Mouse (Mus musculus): Measurements from ENCODE around the gene Gm45618.
"Not testable (repeated sequence)": the region's sequence is repeated elsewhere in the genome, so short reads cannot be mapped to it uniquely, and the experiment has no call there.

The Gm45618 gene

GRCm38 (mm10) chr7:142120629-142121028 is at the start of gene Gm45618:
TSS of gene Gm45618 (minus strand) at chr7:142120729.
- in situ Hi-C loops (cut with MboI, MseI): not testable (repeated sequence)

DNA sequence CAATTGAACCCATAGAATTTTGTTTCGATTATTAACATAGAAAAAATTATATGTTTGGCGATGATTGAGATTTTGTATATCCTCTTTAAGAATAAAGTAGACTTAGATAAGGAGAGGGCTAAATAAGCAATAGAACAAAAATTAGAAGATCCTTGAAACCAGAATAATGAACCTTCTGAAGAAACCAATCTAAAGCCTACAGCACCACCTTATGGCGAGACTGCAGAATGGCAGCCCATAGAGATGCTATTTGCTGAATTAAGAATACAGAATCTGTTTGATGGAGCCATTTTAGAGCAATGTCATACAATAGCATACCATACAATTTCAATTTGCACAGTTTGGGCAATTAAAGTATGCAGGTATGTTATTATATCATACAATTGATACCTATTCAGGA is 49.3 kb upstream of the Gm45618 start:
- in situ Hi-C loops (cut with MboI, MseI): loop anchor here (10.0 kb wide), 1 partner anchor 295 kb away; no protein-coding TSS in a partner anchor

GRCm38 (mm10) chr7:142165639-142166038 is 45.1 kb upstream of the Gm45618 start, which contains the start of gene Gm4553:
TSS of gene Gm4553 (minus strand) at chr7:142165739.
- in situ Hi-C loops (cut with MboI, MseI): loop anchor here (10.0 kb wide), 1 partner anchor 291 kb away; no protein-coding TSS in a partner anchor

- in situ Hi-C loops (cut with MboI, MseI): no loop called here
Observed at GRCm38 (mm10) chr7:142159366-142159765, 38.8 kb upstream of the Gm45618 start.

DNA sequence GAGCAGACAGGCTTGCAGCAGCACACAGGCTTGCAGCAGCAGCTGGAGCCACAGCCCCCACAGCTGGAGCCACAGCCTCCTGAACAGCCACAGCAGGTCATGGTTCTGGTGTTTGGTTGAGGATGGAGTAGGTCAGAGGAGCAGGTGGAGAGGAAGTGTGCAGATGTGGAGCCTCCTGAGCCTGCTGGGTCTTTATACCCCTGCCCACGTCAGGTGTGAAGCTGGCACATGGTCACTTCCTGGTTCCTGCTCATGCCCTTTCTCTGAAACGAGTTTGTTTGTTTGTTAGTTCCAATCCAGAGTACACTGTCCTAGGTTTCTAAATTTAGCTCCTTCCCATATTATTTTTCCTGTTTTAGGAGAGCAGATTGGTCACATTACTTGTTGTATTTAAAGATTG is 36.5 kb upstream of the Gm45618 start, which contains the start of gene Gm29735:
TSS of gene Gm29735 (minus strand) at position 101 of the 400 bp plus-strand sequence.
- in situ Hi-C loops (cut with MboI, MseI): not testable (repeated sequence)

DNA sequence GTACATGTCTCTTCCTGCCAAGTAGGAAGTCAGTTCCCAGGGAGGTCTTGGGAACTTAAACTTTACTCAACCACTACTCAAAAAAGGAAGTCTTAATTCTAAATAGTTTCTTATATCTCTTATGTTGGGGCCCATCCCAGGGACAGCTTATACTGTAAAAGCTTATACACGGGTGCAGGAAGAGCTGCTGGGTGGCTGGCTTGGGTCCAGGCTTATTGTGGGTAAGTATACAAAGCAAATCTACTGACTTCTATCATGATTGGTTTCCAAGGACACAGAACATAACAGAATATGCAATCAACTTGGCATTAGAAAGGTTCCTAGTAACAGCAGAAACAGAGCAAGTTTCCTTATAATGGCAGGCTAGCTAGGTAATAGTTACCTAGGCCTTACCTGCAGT is 34.8 kb upstream of the Gm45618 start:
- in situ Hi-C loops (cut with MboI, MseI): no loop called here

- in situ Hi-C loops (cut with MboI, MseI): no loop called here
Observed at GRCm38 (mm10) chr7:142152191-142152590, 31.7 kb upstream of the Gm45618 start.

GRCm38 (mm10) chr7:142148633-142149032 is 28.1 kb upstream of the Gm45618 start:
- in situ Hi-C loops (cut with MboI, MseI): no loop called here

- in situ Hi-C loops (cut with MboI, MseI): no loop called here
Observed at GRCm38 (mm10) chr7:142146033-142146432, 25.5 kb upstream of the Gm45618 start.

DNA sequence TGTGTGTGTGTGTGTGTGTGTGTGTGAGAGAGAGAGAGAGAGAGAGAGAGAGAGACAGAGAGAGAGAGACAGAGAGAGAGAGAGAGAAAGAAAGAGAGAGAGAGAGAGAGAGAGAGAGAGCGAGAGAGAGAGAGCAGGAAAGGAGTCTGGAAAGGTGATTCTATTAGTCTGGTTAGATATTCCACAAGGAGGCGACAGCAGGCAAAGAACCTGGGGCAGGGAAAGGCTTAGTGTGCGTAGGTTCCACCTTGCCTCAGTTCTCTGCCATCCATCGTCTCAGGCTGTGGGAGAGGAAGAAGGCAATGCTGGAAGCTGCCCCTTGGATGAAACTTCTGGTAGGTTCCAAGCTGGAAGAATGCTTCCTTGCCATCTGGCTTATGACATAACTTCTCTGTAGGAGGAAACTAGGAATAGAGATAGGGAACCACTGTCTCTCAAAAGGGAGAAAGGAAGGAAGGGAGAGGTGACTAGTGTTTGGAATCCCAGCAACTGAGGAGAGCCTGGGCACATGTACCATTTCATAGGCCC is 24.9 kb upstream of the Gm45618 start:
- in situ Hi-C loops (cut with MboI, MseI): no loop called here

DNA sequence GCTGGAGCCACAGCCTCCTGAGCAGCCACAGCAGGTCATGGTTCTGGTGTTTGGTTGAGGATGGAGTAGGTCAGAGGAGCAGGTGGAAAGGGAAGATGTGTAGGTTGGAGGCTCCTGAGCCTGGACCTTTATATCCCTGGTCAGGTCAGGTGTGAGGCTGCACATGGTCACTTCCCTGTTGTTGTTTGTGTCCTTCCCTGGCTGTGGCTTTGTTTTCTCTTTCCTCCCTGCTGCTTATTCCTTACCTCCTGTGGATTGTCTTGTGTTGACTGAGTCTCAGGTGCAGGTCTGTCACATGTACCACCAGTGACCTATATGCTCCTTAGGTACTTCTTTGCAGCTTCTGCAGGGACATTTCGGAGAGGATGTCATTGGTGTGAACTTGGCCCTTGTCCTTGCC is 24.0 kb upstream of the Gm45618 start, which contains the start of gene Gm45337:
TSS of gene Gm45337 (minus strand) at position 101 of the 400 bp plus-strand sequence.
- in situ Hi-C loops (cut with MboI, MseI): no loop called here

GRCm38 (mm10) chr7:142143506-142144010 is 23.0 kb upstream of the Gm45618 start:
- in situ Hi-C loops (cut with MboI, MseI): not testable (repeated sequence)

DNA sequence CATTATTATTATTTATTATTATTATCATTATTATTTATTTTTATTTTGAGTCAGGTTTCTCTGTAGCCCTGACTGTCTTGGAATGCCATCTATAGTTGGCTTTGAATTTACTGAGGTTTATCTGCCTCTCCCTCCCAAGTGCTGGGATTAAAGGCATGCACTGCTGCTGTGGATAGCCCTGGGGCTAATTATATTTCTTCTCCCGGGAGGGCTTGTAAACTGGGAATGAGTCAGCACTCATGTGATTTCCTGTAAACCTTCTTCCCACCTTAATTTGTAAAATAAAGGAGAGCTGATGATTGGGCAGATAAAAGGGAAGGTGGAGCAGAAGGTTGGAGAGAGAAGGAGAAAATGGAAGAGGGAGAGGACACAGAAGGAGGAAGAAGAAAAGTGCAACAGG is 20.2 kb upstream of the Gm45618 start:
- in situ Hi-C loops (cut with MboI, MseI): no loop called here

DNA sequence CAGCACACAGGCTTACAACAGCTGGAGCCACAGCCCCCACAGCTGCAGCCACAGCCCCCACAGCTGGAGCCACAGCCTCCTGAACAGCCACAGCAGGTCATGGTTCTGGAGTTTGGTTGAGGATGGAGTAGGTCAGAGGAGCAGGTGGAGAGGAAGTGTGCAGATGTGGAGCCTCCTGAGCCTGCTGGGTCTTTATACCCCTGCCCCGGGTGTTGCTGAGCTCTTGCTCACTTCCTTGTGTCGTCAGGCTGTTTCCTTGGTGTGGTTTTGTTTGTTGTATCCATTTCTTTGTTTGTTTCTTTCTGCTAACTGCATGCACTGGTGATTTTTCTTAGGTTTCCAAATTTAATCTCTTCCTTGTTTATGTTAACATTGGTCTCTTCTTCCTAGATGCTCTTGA is 15.4 kb upstream of the Gm45618 start, which contains the start of gene Gm39115:
TSS of gene Gm39115 (minus strand) at position 101 of the 400 bp plus-strand sequence.
- in situ Hi-C loops (cut with MboI, MseI): not testable (repeated sequence)

DNA sequence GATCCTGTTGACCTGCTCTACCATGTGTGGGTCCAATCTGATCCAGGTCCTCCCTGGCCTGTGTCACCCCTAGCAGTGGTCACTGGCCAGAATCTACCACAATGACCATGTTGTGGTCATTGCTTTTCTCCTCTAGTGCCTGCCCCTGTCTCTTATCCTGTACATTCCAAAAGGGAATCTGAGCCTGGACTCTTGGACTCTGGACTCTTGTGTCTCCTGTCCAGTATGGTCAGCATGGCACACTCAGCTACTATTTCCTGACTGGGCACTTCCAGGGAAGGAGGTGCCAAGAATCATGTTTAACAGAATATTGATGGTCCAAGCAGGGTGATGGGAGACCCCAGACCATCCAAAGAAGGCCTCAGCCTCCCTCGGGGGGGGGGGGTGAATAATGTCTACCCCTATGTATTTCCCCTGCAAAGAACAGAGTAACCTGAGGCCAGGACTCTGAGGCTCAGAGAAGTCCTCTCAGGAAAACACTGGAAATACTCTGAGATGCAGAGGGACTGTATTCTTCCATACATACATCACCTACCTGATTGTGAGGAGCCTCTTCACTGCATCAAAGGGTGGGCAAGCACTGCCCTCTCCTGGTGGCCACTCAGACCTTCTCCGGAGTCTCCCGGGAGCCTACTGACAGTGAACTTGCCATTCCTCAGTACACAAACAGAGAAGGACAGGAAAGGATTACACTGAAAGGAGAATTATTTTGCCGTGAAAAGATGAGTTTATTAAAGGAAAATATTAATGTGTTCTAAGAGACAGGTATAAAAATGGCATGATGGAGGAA is 13.9 kb upstream of the Gm45618 start:
- in situ Hi-C loops (cut with MboI, MseI): no loop called here

GRCm38 (mm10) chr7:142128843-142129242 is 8.3 kb upstream of the Gm45618 start:
- in situ Hi-C loops (cut with MboI, MseI): no loop called here

DNA sequence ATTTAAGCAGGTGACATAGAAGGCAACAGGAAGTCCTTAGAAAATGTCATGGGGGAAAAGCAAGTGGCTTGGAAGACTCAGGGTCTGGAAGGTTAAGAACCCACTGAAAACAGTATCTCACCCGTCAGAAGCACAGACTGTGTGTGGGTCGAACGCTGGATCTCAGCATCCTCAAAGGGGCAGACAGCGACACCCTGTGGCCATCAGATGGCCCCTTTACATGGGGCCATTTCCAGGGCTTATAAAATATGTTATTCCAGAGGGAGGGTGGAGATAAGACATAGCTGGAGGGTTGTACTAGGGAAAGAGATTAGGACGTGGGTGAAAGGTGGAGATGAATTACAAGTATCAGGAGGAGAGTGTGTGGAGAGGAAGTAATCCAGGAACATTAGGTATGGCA is 897 bp downstream of the Gm45618 start:
- in situ Hi-C loops (cut with MboI, MseI): loop anchor here (10.0 kb wide), 1 partner anchor 1505 kb away; the partner anchor contains the start of gene Tnfrsf26

GRCm38 (mm10) chr7:142104747-142105146 is 15.8 kb downstream of the Gm45618 start:
- in situ Hi-C loops (cut with MboI, MseI): no loop called here

DNA sequence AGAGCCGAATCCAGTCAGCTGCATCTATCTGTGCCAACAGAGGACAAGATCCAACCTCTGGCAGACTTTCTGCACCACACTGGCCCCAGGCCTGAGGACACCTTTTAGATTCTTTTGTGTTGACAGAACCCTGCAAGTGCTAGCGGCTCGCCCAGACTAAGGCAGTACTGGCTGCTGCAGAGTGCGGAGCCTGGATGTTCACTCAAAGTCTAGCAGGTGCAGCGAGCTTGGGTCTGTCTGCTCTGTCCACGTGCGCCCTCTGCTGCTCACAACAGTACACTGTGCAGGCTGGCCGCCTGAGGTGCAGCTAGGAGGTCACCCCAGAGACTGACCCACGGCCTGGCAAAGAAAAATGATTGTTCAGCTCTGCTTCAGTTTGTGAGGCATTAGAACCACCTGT is 22.8 kb downstream of the Gm45618 start:
- in situ Hi-C loops (cut with MboI, MseI): loop anchor here (5.0 kb wide), 1 partner anchor 35 kb away; the partner anchor contains the start of gene Mob2

GRCm38 (mm10) chr7:142096701-142097100 is 23.8 kb downstream of the Gm45618 start:
- in situ Hi-C loops (cut with MboI, MseI): loop anchor here (5.0 kb wide), 1 partner anchor 34 kb away; the partner anchor contains the start of gene Mob2

DNA sequence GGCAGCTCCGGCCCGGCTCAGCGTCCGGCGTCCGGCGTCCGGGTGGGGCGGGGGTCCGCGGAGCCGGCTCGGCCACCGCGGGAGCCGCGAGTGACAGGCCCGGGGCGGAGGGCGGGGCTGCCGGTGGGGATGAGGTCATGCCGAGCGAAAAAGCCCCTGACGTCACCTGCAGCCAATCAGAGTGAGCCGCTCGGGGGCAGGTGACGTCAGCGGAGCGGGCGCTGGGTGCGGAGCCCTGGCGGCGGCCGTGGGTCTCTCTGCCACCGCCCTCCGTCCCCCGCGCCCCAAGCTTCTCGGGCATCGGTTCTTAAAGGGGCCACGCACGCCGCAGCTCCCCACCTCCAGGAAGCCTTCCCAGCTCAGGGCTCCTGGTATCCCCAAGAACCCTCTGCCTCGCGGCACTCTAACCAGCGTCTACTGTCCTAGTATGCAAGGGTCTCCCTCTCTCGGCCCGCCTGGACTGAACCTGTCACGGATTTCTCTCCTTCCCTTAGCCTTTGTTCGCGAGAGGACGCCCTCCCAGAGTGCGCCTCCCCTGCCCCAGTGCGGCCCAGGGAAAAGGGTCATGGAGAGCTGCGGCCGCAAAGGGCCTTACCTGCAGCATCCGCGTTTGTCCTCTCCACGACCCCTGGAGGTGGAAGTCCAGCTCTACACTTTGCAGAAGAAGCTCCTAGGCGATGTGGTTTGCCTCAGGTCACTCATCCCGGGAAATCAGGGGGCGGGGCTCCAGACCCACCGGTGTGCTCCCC is 25.2 kb downstream of the Gm45618 start, which contains the start of gene Dusp8:
TSS of gene Dusp8 (minus strand) at position 661 of the 749 bp plus-strand sequence.
- in situ Hi-C loops (cut with MboI, MseI): loop anchor here (5.0 kb wide), 1 partner anchor 33 kb away; the partner anchor contains the start of gene Mob2

Data from T-helper 2 cell (primary cell).